Comparison of ENCODE assay signal across 20 mouse cellular contexts in the genomic region with DNA sequence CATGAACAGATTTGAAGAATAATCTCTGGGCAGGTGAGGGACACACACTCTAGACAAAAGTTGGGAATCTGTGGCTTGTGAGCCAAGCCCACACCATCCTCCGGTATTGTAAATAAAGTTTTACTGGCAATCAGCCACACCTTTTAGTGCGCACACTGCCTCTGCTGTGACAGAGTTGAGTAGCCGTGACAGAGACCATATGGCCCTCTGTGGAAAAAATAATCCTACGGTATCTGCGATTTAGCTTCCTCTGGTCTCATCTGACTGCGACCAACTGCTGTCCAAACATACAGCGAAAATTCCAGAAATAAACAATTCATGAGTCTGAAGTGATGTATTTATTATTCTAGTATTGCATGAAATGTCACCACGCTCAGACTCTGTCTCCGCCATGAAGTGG.
DNase-seq lines count a peak whose midpoint lies in the region; ATAC-seq and TF ChIP-seq lines count a peak whose summit lies in the region.
"Had no signal": no experiment of that assay in that cellular context is flagged by ENCODE, and none has a peak within 500 bp of the region (broad histone marks: within the 10 kb centered on the region; RNA-seq: fewer than 3 reads in every experiment).

No protein-coding gene starts in this region.

- no peak overlapping the region for H3K9ac ChIP-seq in heart, embryonic 12.5 days
- no peak overlapping the region for H3K9ac ChIP-seq in kidney, embryonic 14.5 days (ENCODE audit: low read depth, low read length)
- no peak overlapping the region for H3K9ac ChIP-seq in lung, postnatal 0 days (replicated peaks; ENCODE audit: low read depth)
- H3K9ac ChIP-seq: forebrain, embryonic 12.5 days; hindbrain, embryonic 13.5 days; liver, postnatal 0 days; midbrain, embryonic 13.5 days; neural tube, embryonic 13.5 days had no signal

- 43% methylated on average over 9 of the region's 9 CpGs for WGBS in heart, embryonic 12.5 days
- WGBS in kidney, embryonic 14.5 days, result 47% methylated on average over 9 of the region's 9 CpGs
- 34% methylated on average over 9 of the region's 9 CpGs for WGBS in lung, postnatal 0 days
- 63% methylated on average over 9 of the region's 9 CpGs for WGBS in lung, adult 2 months

- DNase-seq in heart, adult 8-10 months (ENCODE audit: low spot score), result no peak
- no peak for DNase-seq in kidney, adult 8-10 months
- peak; percentile 9 for DNase-seq in lung, postnatal 0 days (ENCODE audit: low spot score)
- no peak for DNase-seq in lung, adult 2 months
- DNase-seq in embryo, embryonic 10.5 days (ENCODE audit: low spot score), result no peak
- DNase-seq: adrenal gland, postnatal 25 days; cerebellum, adult 18-20 months; cerebellum, postnatal 25 days; gastrocnemius, postnatal 10 days; liver, postnatal 0 days; right cerebral cortex, adult 18-20 months; thymus, postnatal 4 days had no signal

- no peak for TF ChIP-seq POLR2A in lung, adult 2 months (IDR thresholded peaks at IDR 0.05; ENCODE audit: borderline replicate concordance, extremely low read depth, low read depth, low read length)

- H3K4me2 ChIP-seq in heart, embryonic 12.5 days, result no peak overlapping the region
- no peak overlapping the region for H3K4me2 ChIP-seq in kidney, embryonic 14.5 days (replicated peaks; ENCODE audit: low read depth, low read length)
- H3K4me2 ChIP-seq in lung, postnatal 0 days (replicated peaks; ENCODE audit: low read depth, low read length), result no peak overlapping the region
- H3K4me2 ChIP-seq: forebrain, embryonic 12.5 days; hindbrain, embryonic 13.5 days; midbrain, embryonic 13.5 days; neural tube, embryonic 13.5 days had no signal

- H3K4me1 ChIP-seq in heart, embryonic 12.5 days (replicated peaks), result peaks cover 62% of the 10 kb centered on the region
- H3K4me1 ChIP-seq in kidney, embryonic 14.5 days (ENCODE audit: control insufficient read depth, insufficient read depth, low read length), result peaks cover 25% of the 10 kb centered on the region
- no peaks in the 10 kb centered on the region for H3K4me1 ChIP-seq in lung, postnatal 0 days (ENCODE audit: insufficient read depth, low read depth, low read length)
- no peaks in the 10 kb centered on the region; the same call in 1 of the 2 replicates for H3K4me1 ChIP-seq in lung, adult 2 months (ENCODE audit: control insufficient read depth, insufficient read depth, low read length)

- no peak for TF ChIP-seq EP300 in lung, postnatal 0 days (IDR thresholded peaks at IDR 0.05)

- peak; percentile 63 for ATAC-seq in heart, embryonic 12.5 days (ENCODE audit: insufficient number of reproducible peaks, low FRiP score)
- ATAC-seq in kidney, embryonic 14.5 days (ENCODE audit: low FRiP score, low TSS enrichment), result no peak
- 0 out of 2 replicates have a peak, but pooled peaks have one; percentile 11 for ATAC-seq in lung, postnatal 0 days
- ATAC-seq: inflammation-experienced regulatory T-cells, adult 6 months; liver, postnatal 0 days; midbrain, embryonic 13.5 days had no signal

- no peaks in the 10 kb centered on the region for H3K27me3 ChIP-seq in heart, embryonic 12.5 days (replicated peaks)
- no peaks in the 10 kb centered on the region for H3K27me3 ChIP-seq in kidney, embryonic 14.5 days (ENCODE audit: control insufficient read depth, insufficient read depth, low read length)
- no peaks in the 10 kb centered on the region for H3K27me3 ChIP-seq in lung, postnatal 0 days (replicated peaks; ENCODE audit: insufficient read depth, low read length)
- H3K27me3 ChIP-seq: forebrain, embryonic 12.5 days; hindbrain, embryonic 13.5 days; midbrain, embryonic 13.5 days; neural tube, embryonic 13.5 days had no signal

- no peak overlapping the region for H3K4me3 ChIP-seq in heart, embryonic 12.5 days
- no peak overlapping the region for H3K4me3 ChIP-seq in kidney, embryonic 14.5 days (ENCODE audit: low read length)
- H3K4me3 ChIP-seq in lung, postnatal 0 days (ENCODE audit: low read depth, low read length), result no peak overlapping the region
- no peak overlapping the region for H3K4me3 ChIP-seq in lung, adult 2 months (replicated peaks; ENCODE audit: extremely low read depth, low read depth, low read length)
- H3K4me3 ChIP-seq: forebrain, embryonic 12.5 days; hindbrain, embryonic 13.5 days; limb, embryonic 10.5 days; midbrain, embryonic 13.5 days; neural tube, embryonic 13.5 days had no signal

- H3K27ac ChIP-seq in heart, embryonic 12.5 days (ENCODE audit: poor library complexity, severe bottlenecking), result peak overlapping the region; percentile 48; the same call in 1 of the 2 replicates
- peak overlapping the region; percentile 26; the same call in 1 of the 2 replicates for H3K27ac ChIP-seq in kidney, embryonic 14.5 days (ENCODE audit: low read depth, low read length)
- H3K27ac ChIP-seq in lung, postnatal 0 days (ENCODE audit: low read length), result no peak overlapping the region
- H3K27ac ChIP-seq: forebrain, embryonic 12.5 days; hindbrain, embryonic 13.5 days; limb, embryonic 10.5 days; midbrain, embryonic 13.5 days; neural tube, embryonic 13.5 days had no signal

- no peak for TF ChIP-seq CTCF in lung, postnatal 0 days (IDR thresholded peaks at IDR 0.05)
- TF ChIP-seq CTCF in lung, adult 2 months (IDR thresholded peaks at IDR 0.05; ENCODE audit: insufficient read depth, low read length), result no peak

- peaks cover 3% of the 10 kb centered on the region; the same call in 1 of the 2 replicates for H3K36me3 ChIP-seq in heart, embryonic 12.5 days
- no peaks in the 10 kb centered on the region for H3K36me3 ChIP-seq in kidney, embryonic 14.5 days (ENCODE audit: control insufficient read depth, insufficient read depth, low read length)
- no peaks in the 10 kb centered on the region for H3K36me3 ChIP-seq in lung, postnatal 0 days (ENCODE audit: insufficient read depth, low read length)
- H3K36me3 ChIP-seq: forebrain, embryonic 12.5 days; hindbrain, embryonic 13.5 days; limb, embryonic 10.5 days; neural tube, embryonic 13.5 days had no signal

- no peaks in the 10 kb centered on the region for H3K9me3 ChIP-seq in heart, embryonic 12.5 days (replicated peaks)
- no peaks in the 10 kb centered on the region for H3K9me3 ChIP-seq in kidney, embryonic 14.5 days (ENCODE audit: control insufficient read depth, low read length)
- no peaks in the 10 kb centered on the region for H3K9me3 ChIP-seq in lung, postnatal 0 days (ENCODE audit: low read length)
- H3K9me3 ChIP-seq: forebrain, embryonic 12.5 days; hindbrain, embryonic 13.5 days; limb, embryonic 10.5 days; midbrain, embryonic 13.5 days; neural tube, embryonic 13.5 days had no signal
